Mouse (Mus musculus): Measurements from ENCODE around the gene Arl3. TPM values are rescaled to one million over a fixed set of nuclear protein-coding genes. Genes with fewer than 3 reads are reported as not detected.

The Arl3 gene
- polyA plus RNA-seq, 1 experiment from 2014 or later = 39.6 TPM

DNA sequence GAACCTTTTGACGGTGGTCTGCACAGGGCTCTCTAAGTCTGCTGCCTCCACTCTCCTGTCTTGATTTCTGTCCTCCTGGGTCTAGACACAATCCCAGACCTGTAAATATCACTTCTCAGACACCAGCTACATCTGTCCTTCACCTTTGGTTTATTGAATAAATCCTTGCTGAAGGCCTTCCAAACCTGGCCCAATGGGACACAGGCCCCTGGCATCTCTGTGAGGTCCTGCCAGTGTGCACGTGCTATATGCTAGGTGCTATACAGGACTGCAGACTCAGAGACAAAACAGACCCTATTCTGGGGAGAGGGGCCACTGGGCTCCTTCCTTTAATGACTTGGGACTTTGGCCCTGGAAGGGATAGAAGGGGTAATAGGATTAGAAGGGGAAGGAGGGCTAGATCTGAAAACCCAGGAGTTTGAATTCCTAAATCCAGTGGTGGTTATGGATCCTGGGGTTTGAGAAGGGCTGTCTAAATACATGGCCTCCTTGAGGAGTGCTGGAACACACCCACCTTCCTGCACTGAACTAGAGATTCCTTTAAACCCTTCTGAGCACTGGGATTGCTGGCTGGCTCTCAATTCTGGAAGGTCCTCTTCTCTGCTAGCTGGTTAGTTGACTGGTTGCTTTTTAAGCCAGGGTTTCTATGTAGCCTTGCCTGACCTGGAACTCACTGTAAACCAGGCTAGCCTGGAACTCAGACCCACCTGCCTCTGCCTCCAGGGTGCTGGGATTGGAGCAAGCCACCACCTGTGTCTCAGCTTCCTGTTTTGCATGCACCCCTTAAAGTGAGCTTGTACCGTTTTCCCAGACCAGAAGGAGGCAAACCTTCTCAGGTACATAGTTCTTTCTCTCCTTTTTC lies 56.1 kb downstream of the Arl3 start:
- TF ChIP-seq CTCF (IDR thresholded peaks at IDR 0.05; ENCODE audit: low read depth) = no peak
- no peak for TF ChIP-seq EP300 (optimal IDR thresholded peaks at IDR 0.05)
- Histone ChIP-seq H3K27ac (replicated peaks) (peak overlapping the region; percentile 56), H3K27me3 (ENCODE audit: control insufficient read depth, insufficient read depth, low read length) (no peaks in the 10 kb centered on the region), H3K36me3 (ENCODE audit: control insufficient read depth, insufficient read depth, low read length) (peaks cover 28% of the 10 kb centered on the region), H3K4me1 (replicated peaks; ENCODE audit: control insufficient read depth, insufficient read depth) (peaks cover 6% of the 10 kb centered on the region), H3K9ac (ENCODE audit: low read length) (peak overlapping the region; percentile 5; the same call in 1 of the 2 replicates), H3K4me2 (replicated peaks; ENCODE audit: low read depth) (no peak overlapping the region), H3K4me3 (ENCODE audit: low read depth, low read length) (no peak overlapping the region), H3K9me3 (ENCODE audit: control insufficient read depth, low read length) (no peaks in the 10 kb centered on the region)
- no peak for ATAC-seq (ENCODE audit: low FRiP score, low TSS enrichment)
- WGBS = 52% methylated on average over 3 of the region's 3 CpGs
- DNase-seq (ENCODE audit: low spot score) = no peak

DNA sequence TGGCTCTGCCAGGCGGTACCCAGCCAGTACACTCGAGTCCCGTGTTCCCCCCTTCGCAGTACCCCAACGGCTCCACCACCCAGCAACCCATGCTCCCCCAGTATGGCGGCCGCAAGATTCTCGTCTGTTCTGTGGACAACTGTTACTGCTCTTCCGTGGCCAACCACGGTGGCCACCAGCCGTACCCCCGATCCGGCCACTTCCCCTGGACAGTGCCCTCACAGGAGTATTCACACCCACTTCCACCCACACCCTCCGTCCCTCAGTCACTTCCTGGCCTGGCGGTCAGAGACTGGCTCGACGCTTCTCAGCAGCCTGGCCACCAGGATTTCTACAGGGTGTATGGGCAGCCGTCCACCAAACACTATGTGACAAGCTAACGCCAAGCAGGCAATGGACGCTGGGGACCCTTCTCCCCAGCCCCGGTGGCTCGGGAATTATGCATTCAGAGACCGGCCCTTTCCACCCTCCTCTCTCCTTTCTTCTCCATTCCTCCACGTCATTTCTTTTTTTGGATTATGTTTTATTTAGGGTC lies 57.6 kb downstream of the Arl3 start:
- Histone ChIP-seq H3K9me3 (ENCODE audit: control insufficient read depth, low read length) (no peaks in the 10 kb centered on the region), H3K9ac (ENCODE audit: low read length) (no peak overlapping the region), H3K4me2 (replicated peaks; ENCODE audit: low read depth) (no peak overlapping the region), H3K4me3 (ENCODE audit: low read depth, low read length) (no peak overlapping the region), H3K4me1 (replicated peaks; ENCODE audit: control insufficient read depth, insufficient read depth) (peaks cover 8% of the 10 kb centered on the region), H3K36me3 (ENCODE audit: control insufficient read depth, insufficient read depth, low read length) (peaks cover 28% of the 10 kb centered on the region), H3K27ac (replicated peaks) (no peak overlapping the region), H3K27me3 (ENCODE audit: control insufficient read depth, insufficient read depth, low read length) (no peaks in the 10 kb centered on the region)
- TF ChIP-seq EP300 (optimal IDR thresholded peaks at IDR 0.05) (no peak), CTCF (IDR thresholded peaks at IDR 0.05; ENCODE audit: low read depth) (no peak)
- ATAC-seq (ENCODE audit: low FRiP score, low TSS enrichment) = no peak
- WGBS = 90% methylated on average over 21 of the region's 24 CpGs
- no peak for DNase-seq (ENCODE audit: low spot score)

DNA sequence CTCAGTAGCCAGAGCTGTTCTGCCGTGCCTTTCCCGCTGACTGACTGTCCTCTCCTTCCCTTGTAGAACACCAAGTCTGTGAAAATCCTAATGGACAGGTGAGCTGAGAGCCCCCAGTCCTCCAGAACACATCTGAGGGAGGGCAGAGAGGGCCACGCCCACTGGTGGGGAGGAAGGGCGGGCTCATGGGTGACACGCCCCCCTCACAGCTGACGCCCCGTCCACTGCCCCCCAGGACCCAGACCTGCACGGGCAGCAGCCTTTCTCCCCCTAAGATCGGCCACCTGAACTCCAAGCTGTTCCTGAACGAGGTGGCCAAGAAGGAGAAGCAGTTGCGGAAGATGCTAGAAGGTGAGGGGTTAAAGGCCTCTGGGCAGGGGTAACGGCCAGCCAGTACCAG lies 58.6 kb downstream of the Arl3 start:
- TF ChIP-seq EP300 (optimal IDR thresholded peaks at IDR 0.05) = no peak
- TF ChIP-seq CTCF (IDR thresholded peaks at IDR 0.05; ENCODE audit: low read depth) = no peak
- no peak for ATAC-seq (ENCODE audit: low FRiP score, low TSS enrichment)
- H3K27ac ChIP-seq (replicated peaks) = no peak overlapping the region
- peaks cover 14% of the 10 kb centered on the region for H3K4me1 ChIP-seq (replicated peaks; ENCODE audit: control insufficient read depth, insufficient read depth)
- WGBS = 75% methylated on average over 12 of the region's 12 CpGs
- no peaks in the 10 kb centered on the region for H3K9me3 ChIP-seq (ENCODE audit: control insufficient read depth, low read length)
- no peak overlapping the region for H3K9ac ChIP-seq (ENCODE audit: low read length)
- H3K27me3 ChIP-seq (ENCODE audit: control insufficient read depth, insufficient read depth, low read length) = no peaks in the 10 kb centered on the region
- H3K4me3 ChIP-seq (ENCODE audit: low read depth, low read length) = no peak overlapping the region
- H3K4me2 ChIP-seq (replicated peaks; ENCODE audit: low read depth) = no peak overlapping the region
- peaks cover 28% of the 10 kb centered on the region for H3K36me3 ChIP-seq (ENCODE audit: control insufficient read depth, insufficient read depth, low read length)
- DNase-seq (ENCODE audit: low spot score) = no peak

DNA sequence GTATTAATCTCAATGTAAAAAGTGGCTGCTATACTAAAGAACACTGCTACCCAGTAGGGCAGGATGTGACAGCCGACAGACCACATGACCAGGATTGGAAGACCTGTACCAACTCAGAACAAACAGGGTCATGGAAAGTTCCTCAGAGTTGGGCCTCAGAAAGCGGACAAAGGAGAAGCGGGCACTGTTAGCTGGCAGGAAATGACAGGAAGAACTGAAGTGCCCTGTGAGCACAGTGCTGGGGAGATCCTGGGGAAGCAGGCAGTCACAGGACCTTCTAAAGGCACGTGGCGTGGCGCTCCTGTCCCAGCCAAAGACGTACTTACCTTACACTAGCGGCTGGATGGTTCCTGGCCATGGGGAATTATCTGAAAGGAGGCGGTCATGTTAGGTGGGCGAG lies 61.7 kb downstream of the Arl3 start:
- H3K27me3 ChIP-seq (ENCODE audit: control insufficient read depth, insufficient read depth, low read length) = no peaks in the 10 kb centered on the region
- H3K9ac ChIP-seq (ENCODE audit: low read length) = no peak overlapping the region
- TF ChIP-seq CTCF (IDR thresholded peaks at IDR 0.05; ENCODE audit: low read depth) (no peak), EP300 (optimal IDR thresholded peaks at IDR 0.05) (no peak)
- DNase-seq (ENCODE audit: low spot score) = peak; percentile 25
- H3K27ac ChIP-seq (replicated peaks) = peak overlapping the region; percentile 100; the same call in 1 of the 2 replicates
- peaks cover 40% of the 10 kb centered on the region for H3K36me3 ChIP-seq (ENCODE audit: control insufficient read depth, insufficient read depth, low read length)
- 51% methylated on average over 10 of the region's 10 CpGs for WGBS
- ATAC-seq (ENCODE audit: low FRiP score, low TSS enrichment) = no peak
- peak overlapping the region; percentile 11; the same call in 1 of the 2 replicates for H3K4me2 ChIP-seq (replicated peaks; ENCODE audit: low read depth)
- no peaks in the 10 kb centered on the region for H3K9me3 ChIP-seq (ENCODE audit: control insufficient read depth, low read length)
- peaks cover 26% of the 10 kb centered on the region for H3K4me1 ChIP-seq (replicated peaks; ENCODE audit: control insufficient read depth, insufficient read depth)
- H3K4me3 ChIP-seq (ENCODE audit: low read depth, low read length) = no peak overlapping the region

DNA sequence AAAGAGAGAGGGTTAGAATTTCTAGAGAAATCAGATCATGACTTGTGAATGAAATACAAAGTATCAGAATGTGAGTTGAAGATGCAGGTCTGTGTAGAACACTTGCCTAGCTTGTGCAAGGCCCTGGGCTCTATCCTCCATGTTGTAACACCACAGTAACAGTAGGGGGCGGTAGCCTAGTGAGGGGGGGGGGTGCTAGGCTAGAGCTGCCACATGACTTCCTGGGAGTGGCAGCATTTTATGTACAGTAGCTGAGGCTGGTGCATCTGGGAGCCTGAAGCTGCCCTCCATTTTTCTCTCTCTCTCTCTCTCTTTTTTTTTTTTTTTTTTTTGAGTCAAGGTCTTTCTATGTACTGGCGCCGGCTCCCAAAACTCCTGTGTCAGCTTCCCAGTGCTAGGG lies 62.2 kb downstream of the Arl3 start:
- ATAC-seq (ENCODE audit: low FRiP score, low TSS enrichment) (0 out of 2 replicates have a peak, but pooled peaks have one; percentile 16), DNase-seq (ENCODE audit: low spot score) (peak; percentile 47)
- H3K9ac ChIP-seq (ENCODE audit: low read length) = 0 out of 2 replicates have a peak overlapping the region, but pooled peaks have one; percentile 23
- peak overlapping the region; percentile 100 for H3K27ac ChIP-seq (replicated peaks)
- 47% methylated on average over 3 of the region's 3 CpGs for WGBS
- H3K9me3 ChIP-seq (ENCODE audit: control insufficient read depth, low read length) = no peaks in the 10 kb centered on the region
- H3K4me2 ChIP-seq (replicated peaks; ENCODE audit: low read depth) = no peak overlapping the region; the same call in 1 of the 2 replicates
- H3K4me3 ChIP-seq (ENCODE audit: low read depth, low read length) = no peak overlapping the region
- H3K27me3 ChIP-seq (ENCODE audit: control insufficient read depth, insufficient read depth, low read length) = no peaks in the 10 kb centered on the region
- peaks cover 29% of the 10 kb centered on the region for H3K4me1 ChIP-seq (replicated peaks; ENCODE audit: control insufficient read depth, insufficient read depth)
- TF ChIP-seq EP300 (optimal IDR thresholded peaks at IDR 0.05) (no peak), CTCF (IDR thresholded peaks at IDR 0.05; ENCODE audit: low read depth) (peak; percentile 76)
- H3K36me3 ChIP-seq (ENCODE audit: control insufficient read depth, insufficient read depth, low read length) = peaks cover 40% of the 10 kb centered on the region

DNA sequence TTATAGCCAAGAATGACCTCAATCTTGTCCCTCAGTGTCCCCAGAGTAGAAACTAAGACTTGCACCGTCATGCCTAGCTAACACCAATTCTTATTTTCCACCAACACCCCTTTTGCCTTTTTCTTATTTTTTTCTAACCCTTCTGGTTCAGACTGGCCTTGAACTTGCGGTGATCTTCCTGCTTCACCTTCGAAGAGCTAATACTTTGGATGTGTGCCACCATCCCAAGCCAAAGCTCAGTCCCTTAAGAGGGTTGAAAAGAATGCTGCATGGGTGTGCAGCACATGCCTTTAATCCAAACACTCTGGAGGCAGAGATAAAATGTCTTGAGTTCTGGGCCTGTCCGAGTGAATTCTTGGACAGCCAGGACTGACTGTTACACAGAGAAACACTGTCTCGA lies 62.6 kb downstream of the Arl3 start:
- WGBS = 19% methylated on average over 5 of the region's 5 CpGs
- H3K4me2 ChIP-seq (replicated peaks; ENCODE audit: low read depth) = no peak overlapping the region; the same call in 1 of the 2 replicates
- peaks cover 32% of the 10 kb centered on the region for H3K4me1 ChIP-seq (replicated peaks; ENCODE audit: control insufficient read depth, insufficient read depth)
- no peaks in the 10 kb centered on the region for H3K9me3 ChIP-seq (ENCODE audit: control insufficient read depth, low read length)
- no peak for DNase-seq (ENCODE audit: low spot score)
- H3K27me3 ChIP-seq (ENCODE audit: control insufficient read depth, insufficient read depth, low read length) = no peaks in the 10 kb centered on the region
- H3K27ac ChIP-seq (replicated peaks) = peak overlapping the region; percentile 100
- peaks cover 37% of the 10 kb centered on the region for H3K36me3 ChIP-seq (ENCODE audit: control insufficient read depth, insufficient read depth, low read length)
- no peak for ATAC-seq (ENCODE audit: low FRiP score, low TSS enrichment)
- H3K9ac ChIP-seq (ENCODE audit: low read length) = no peak overlapping the region
- TF ChIP-seq CTCF (IDR thresholded peaks at IDR 0.05; ENCODE audit: low read depth) = no peak
- no peak for TF ChIP-seq EP300 (optimal IDR thresholded peaks at IDR 0.05)
- no peak overlapping the region for H3K4me3 ChIP-seq (ENCODE audit: low read depth, low read length)

All from stomach, postnatal 0 days (tissue).